Mouse (Mus musculus): ENCODE data around the gene Olfr1263.

- TF ChIP-seq CTCF (IDR thresholded peaks at IDR 0.05; ENCODE audit: extremely low read depth, insufficient read depth, low read length) = no peak
- no peak for TF ChIP-seq POLR2A (IDR thresholded peaks at IDR 0.05; ENCODE audit: extremely low read depth, insufficient read depth, low read length)
Measured at GRCm38 (mm10) chr2:90063494-90063893, 51.6 kb downstream of the Olfr1263 start, which contains the start of gene Olfr140.

Data from cortical plate, adult 2 months (tissue).